Mouse (Mus musculus) kidney, embryonic 14.5 days (tissue): ENCODE measurements at regions not wholly inside any gene's neighbourhood (a gene's known extent, or its start where the extent isn't known, plus 50 kb on each side); places are given as distances from the start of the nearest gene placed in this dataset.

Experiments
- ATAC-seq: fragments of 200-750 bp; cut with Nextera tagmentation; 2 replicates; pipeline ENCODE4 v1.8.0; 2017; ENCODE audit warnings: moderate number of reproducible peaks, mild to moderate bottlenecking, moderate TSS enrichment, moderate library complexity; ENCODE audit not compliant: low FRiP score, low TSS enrichment
- H3K27ac ChIP-seq: fragments of 300-500 bp; sonication (generic); 2 replicates; pipeline ENCODE4 v1.5.1; 2014; ENCODE audit warnings: low read depth, mild to moderate bottlenecking, low read length, moderate library complexity, mixed read lengths
- H3K27me3 ChIP-seq: fragments of 300-500 bp; sonication (generic); 2 replicates; pipeline ENCODE4 v1.6.1; 2014; ENCODE audit warnings: mild to moderate bottlenecking, low read length; ENCODE audit not compliant: control insufficient read depth, insufficient read depth
- H3K36me3 ChIP-seq: fragments of 300-500 bp; sonication (generic); 2 replicates; pipeline ENCODE4 v1.6.1; 2014; ENCODE audit warnings: low read length, mixed read lengths; ENCODE audit not compliant: control insufficient read depth, insufficient read depth
- H3K4me1 ChIP-seq: fragments of 300-500 bp; sonication (generic); 2 replicates; pipeline ENCODE4 v1.6.1; 2014; ENCODE audit warnings: low read length, mixed read lengths; ENCODE audit not compliant: control insufficient read depth, insufficient read depth
- H3K4me2 ChIP-seq: fragments of 300-500 bp; sonication (generic); replicated peaks from 2 replicates; pipeline ENCODE4 v1.6.1; 2014; ENCODE audit warnings: low read depth, mild to moderate bottlenecking, low read length
- H3K4me3 ChIP-seq: fragments of 300-500 bp; sonication (generic); 2 replicates; pipeline ENCODE4 v1.5.1; 2014; ENCODE audit warnings: mild to moderate bottlenecking, low read length
- H3K9ac ChIP-seq: fragments of 300-500 bp; sonication (generic); 2 replicates; pipeline ENCODE4 v1.6.1; 2014; ENCODE audit warnings: low read depth, mild to moderate bottlenecking, low read length, moderate library complexity
- H3K9me3 ChIP-seq: fragments of 300-500 bp; sonication (generic); 2 replicates; pipeline ENCODE4 v1.6.1; 2016; ENCODE audit warnings: low read length; ENCODE audit not compliant: control insufficient read depth
- WGBS: fragments of 180-500 bp; shearing (Covaris S2); extraction: QIAGEN DNeasy Blood & Tissue Kit; methylation state at CpG from one replicate; pipeline ENCODE4 v1.1.7; 2014; 5-methylcytosine and 5-hydroxymethylcytosine counted together

GRCm38 (mm10) chr4:99348674-99349073 is 53.0 kb downstream of the Gm12689 start:
- H3K9me3 ChIP-seq, result no peaks in the 10 kb centered on the region
- no peak overlapping the region for H3K27ac ChIP-seq
- no peaks in the 10 kb centered on the region for H3K36me3 ChIP-seq
- WGBS, result 72% methylated on average over 5 of the region's 5 CpGs
- no peak overlapping the region for H3K4me3 ChIP-seq
- H3K4me2 ChIP-seq, result no peak overlapping the region
- no peak overlapping the region for H3K9ac ChIP-seq
- no peaks in the 10 kb centered on the region for H3K27me3 ChIP-seq
- no peaks in the 10 kb centered on the region for H3K4me1 ChIP-seq
- ATAC-seq, result no peak

GRCm38 (mm10) chr4:99353122-99353774 is 57.5 kb downstream of the Gm12689 start:
- Histone ChIP-seq H3K27me3 (no peaks in the 10 kb centered on the region), H3K36me3 (no peaks in the 10 kb centered on the region), H3K4me1 (no peaks in the 10 kb centered on the region), H3K9me3 (no peaks in the 10 kb centered on the region), H3K4me3 (no peak overlapping the region), H3K4me2 (no peak overlapping the region), H3K9ac (no peak overlapping the region), H3K27ac (no peak overlapping the region)
- 22% methylated on average over 8 of the region's 8 CpGs for WGBS
- ATAC-seq, result no peak

- no peaks in the 10 kb centered on the region for H3K27me3 ChIP-seq
- H3K9ac ChIP-seq, result no peak overlapping the region
- H3K9me3 ChIP-seq, result no peaks in the 10 kb centered on the region
- H3K4me2 ChIP-seq, result no peak overlapping the region
- no peaks in the 10 kb centered on the region for H3K4me1 ChIP-seq
- WGBS, result 52% methylated on average over 14 of the region's 17 CpGs
- H3K4me3 ChIP-seq, result no peak overlapping the region
- no peak for ATAC-seq
- H3K36me3 ChIP-seq, result no peaks in the 10 kb centered on the region
- no peak overlapping the region for H3K27ac ChIP-seq
Observed at GRCm38 (mm10) chr4:99354241-99354640, 58.5 kb downstream of the Gm12689 start.

GRCm38 (mm10) chr4:99354835-99355234 is 59.1 kb downstream of the Gm12689 start:
- H3K27ac ChIP-seq, result no peak overlapping the region
- WGBS, result 53% methylated on average over 9 of the region's 9 CpGs
- no peaks in the 10 kb centered on the region for H3K9me3 ChIP-seq
- H3K36me3 ChIP-seq, result no peaks in the 10 kb centered on the region
- no peak overlapping the region for H3K4me3 ChIP-seq
- no peak overlapping the region for H3K9ac ChIP-seq
- no peak for ATAC-seq
- no peaks in the 10 kb centered on the region for H3K27me3 ChIP-seq
- H3K4me2 ChIP-seq, result no peak overlapping the region
- H3K4me1 ChIP-seq, result no peaks in the 10 kb centered on the region

GRCm38 (mm10) chr4:99368036-99368435 is 72.3 kb downstream of the Gm12689 start:
- Histone ChIP-seq H3K27me3 (no peaks in the 10 kb centered on the region), H3K4me3 (no peak overlapping the region), H3K4me2 (no peak overlapping the region), H3K9me3 (no peaks in the 10 kb centered on the region), H3K4me1 (no peaks in the 10 kb centered on the region), H3K9ac (no peak overlapping the region), H3K27ac (no peak overlapping the region), H3K36me3 (no peaks in the 10 kb centered on the region)
- 86% methylated on average over 9 of the region's 9 CpGs for WGBS
- ATAC-seq, result no peak

- H3K9me3 ChIP-seq, result no peaks in the 10 kb centered on the region
- H3K4me2 ChIP-seq, result no peak overlapping the region
- no peak for ATAC-seq
- no peak overlapping the region for H3K4me3 ChIP-seq
- no peaks in the 10 kb centered on the region for H3K4me1 ChIP-seq
- no peak overlapping the region for H3K9ac ChIP-seq
- 78% methylated on average over 5 of the region's 5 CpGs for WGBS
- no peak overlapping the region for H3K27ac ChIP-seq
- H3K27me3 ChIP-seq, result no peaks in the 10 kb centered on the region
- H3K36me3 ChIP-seq, result no peaks in the 10 kb centered on the region
Observed at GRCm38 (mm10) chr4:99371162-99371561, 75.5 kb downstream of the Gm12689 start.

GRCm38 (mm10) chr4:99376171-99376570 is 80.5 kb downstream of the Gm12689 start:
- Histone ChIP-seq H3K4me2 (no peak overlapping the region), H3K9ac (no peak overlapping the region), H3K4me1 (no peaks in the 10 kb centered on the region), H3K4me3 (no peak overlapping the region), H3K36me3 (no peaks in the 10 kb centered on the region), H3K9me3 (no peaks in the 10 kb centered on the region), H3K27ac (no peak overlapping the region), H3K27me3 (no peaks in the 10 kb centered on the region)
- 4% methylated on average over 1 of the region's 1 CpGs for WGBS
- no peak for ATAC-seq

- ATAC-seq, result no peak
- Histone ChIP-seq H3K27ac (no peak overlapping the region), H3K4me2 (no peak overlapping the region), H3K9ac (no peak overlapping the region), H3K9me3 (no peaks in the 10 kb centered on the region), H3K27me3 (no peaks in the 10 kb centered on the region), H3K36me3 (no peaks in the 10 kb centered on the region), H3K4me3 (no peak overlapping the region), H3K4me1 (no peaks in the 10 kb centered on the region)
- WGBS, result 31% methylated on average over 9 of the region's 9 CpGs
Observed at GRCm38 (mm10) chr4:99376911-99377310, 81.2 kb downstream of the Gm12689 start.

- Histone ChIP-seq H3K27ac (no peak overlapping the region), H3K9ac (no peak overlapping the region), H3K36me3 (no peaks in the 10 kb centered on the region), H3K4me3 (no peak overlapping the region), H3K27me3 (no peaks in the 10 kb centered on the region), H3K4me2 (no peak overlapping the region), H3K4me1 (no peaks in the 10 kb centered on the region), H3K9me3 (no peaks in the 10 kb centered on the region)
- WGBS, result 91% methylated on average over 4 of the region's 4 CpGs
- ATAC-seq, result no peak
Observed at GRCm38 (mm10) chr4:99379983-99380382, 84.3 kb downstream of the Gm12689 start.
